Mouse (Mus musculus) heart, postnatal 0 days (tissue): ENCODE results near the gene Tmc4.

Experiments
- CTCF ChIP-seq: IDR thresholded peaks from 2 replicates; pipeline ENCODE4 v1.5.1; 2016; ENCODE audit warnings: antibody characterized with exemption, control low read depth, low read depth
- EP300 ChIP-seq: IDR thresholded peaks from 2 replicates; pipeline ENCODE4 v1.6.1; 2016; ENCODE audit warnings: antibody characterized with exemption, low read depth

GRCm38 (mm10) chr7:3658578-3658977 lies 18.8 kb downstream of the Tmc4 start:
- TF ChIP-seq CTCF (no peak), EP300 (no peak)
